Mouse (Mus musculus) intestine, postnatal 0 days (tissue): ENCODE measurements around the gene Arvcf. TPM values are rescaled to one million over a fixed set of nuclear protein-coding genes. Genes with fewer than 3 reads are reported as not detected.

Source experiments
- ATAC-seq: fragments of 200-750 bp; cut with Nextera tagmentation; 2 replicates; pipeline ENCODE4 v1.8.0; 2017; ENCODE audit warnings: mild to moderate bottlenecking, moderate TSS enrichment, moderate library complexity
- H3K27ac ChIP-seq: fragments of 300-500 bp; sonication (generic); 2 replicates; pipeline ENCODE4 v1.5.1; 2014; ENCODE audit warnings: mild to moderate bottlenecking, low read depth, low read length, moderate library complexity
- H3K27me3 ChIP-seq: fragments of 300-500 bp; sonication (generic); replicated peaks from 2 replicates; pipeline ENCODE4 v1.6.1; 2014; ENCODE audit warnings: low read length, mixed read lengths; ENCODE audit not compliant: control insufficient read depth, insufficient read depth
- H3K36me3 ChIP-seq: fragments of 300-500 bp; sonication (generic); 2 replicates; pipeline ENCODE4 v1.6.1; 2014; ENCODE audit warnings: mild to moderate bottlenecking, moderate library complexity; ENCODE audit not compliant: control insufficient read depth, insufficient read depth
- H3K4me1 ChIP-seq: fragments of 300-500 bp; sonication (generic); replicated peaks from 2 replicates; pipeline ENCODE4 v1.6.1; 2014; ENCODE audit warnings: antibody characterized with exemption, low read length, mixed read lengths; ENCODE audit not compliant: control insufficient read depth, insufficient read depth
- H3K4me2 ChIP-seq: fragments of 300-500 bp; sonication (generic); replicated peaks from 2 replicates; pipeline ENCODE4 v1.6.1; 2014; ENCODE audit warnings: low read depth, mild to moderate bottlenecking, moderate library complexity
- H3K4me3 ChIP-seq: fragments of 300-500 bp; sonication (generic); 2 replicates; pipeline ENCODE4 v1.5.1; 2014; ENCODE audit warnings: low read depth, low read length
- H3K9ac ChIP-seq: fragments of 300-500 bp; sonication (generic); 2 replicates; pipeline ENCODE4 v1.6.1; 2014; ENCODE audit warnings: mild to moderate bottlenecking, low read depth, low read length
- H3K9me3 ChIP-seq: fragments of 300-500 bp; sonication (generic); 2 replicates; pipeline ENCODE4 v1.6.1; 2016; ENCODE audit warnings: mixed run types; ENCODE audit not compliant: control insufficient read depth
- CTCF ChIP-seq: sonication (generic); IDR thresholded peaks from 2 replicates; pipeline ENCODE4 v1.5.1; 2016; ENCODE audit warnings: low read depth, mild to moderate bottlenecking, control low read depth, antibody characterized with exemption, moderate library complexity
- WGBS: fragments of 180-500 bp; shearing (Covaris S2); extraction: QIAGEN DNeasy Blood & Tissue Kit; methylation state at CpG from one replicate; pipeline ENCODE4 v1.1.7; 2014; 5-methylcytosine and 5-hydroxymethylcytosine counted together
- polyA plus RNA-seq: library from polyadenylated mRNA; unstranded; fragments of >200 nt; fragmentation: Nextera tagmentation; extraction: Ambion mirVana; gene quantifications from 2 replicates; pipeline ENCODE4 v1.2.1, GENCODE M21; 2015

The Arvcf gene
- polyA plus RNA-seq, 1 experiment from 2014 or later: 9.6 TPM

GRCm38 (mm10) chr16:18418756-18419602, 71.0 kb downstream of the Arvcf start:
- no peak overlapping the region for H3K4me2 ChIP-seq
- H3K36me3 ChIP-seq: peaks cover 23% of the 10 kb centered on the region
- 91% methylated on average over 4 of the region's 4 CpGs for WGBS
- no peaks in the 10 kb centered on the region for H3K9me3 ChIP-seq
- H3K9ac ChIP-seq: no peak overlapping the region
- no peak overlapping the region for H3K4me3 ChIP-seq
- H3K27ac ChIP-seq: no peak overlapping the region
- no peaks in the 10 kb centered on the region for H3K27me3 ChIP-seq
- no peak for ATAC-seq
- no peak for TF ChIP-seq CTCF
- H3K4me1 ChIP-seq: no peaks in the 10 kb centered on the region

- Histone ChIP-seq H3K9ac (no peak overlapping the region), H3K4me2 (no peak overlapping the region), H3K36me3 (peaks cover 23% of the 10 kb centered on the region), H3K27ac (no peak overlapping the region), H3K9me3 (no peaks in the 10 kb centered on the region), H3K4me1 (no peaks in the 10 kb centered on the region), H3K27me3 (no peaks in the 10 kb centered on the region), H3K4me3 (no peak overlapping the region)
- 67% methylated on average over 1 of the region's 1 CpGs for WGBS
- no peak for TF ChIP-seq CTCF
- ATAC-seq: no peak
Measured at GRCm38 (mm10) chr16:18419603-18420026, 71.6 kb downstream of the Arvcf start.

GRCm38 (mm10) chr16:18420571-18420970, 72.6 kb downstream of the Arvcf start:
- no peak for TF ChIP-seq CTCF
- no peak for ATAC-seq
- H3K9me3 ChIP-seq: no peaks in the 10 kb centered on the region
- peaks cover 20% of the 10 kb centered on the region for H3K36me3 ChIP-seq
- H3K4me2 ChIP-seq: no peak overlapping the region
- no peaks in the 10 kb centered on the region for H3K27me3 ChIP-seq
- H3K9ac ChIP-seq: no peak overlapping the region
- H3K4me1 ChIP-seq: peaks cover 5% of the 10 kb centered on the region; the same call in 1 of the 2 replicates
- H3K27ac ChIP-seq: no peak overlapping the region
- no peak overlapping the region for H3K4me3 ChIP-seq
- WGBS: 78% methylated on average over 3 of the region's 3 CpGs

DNA sequence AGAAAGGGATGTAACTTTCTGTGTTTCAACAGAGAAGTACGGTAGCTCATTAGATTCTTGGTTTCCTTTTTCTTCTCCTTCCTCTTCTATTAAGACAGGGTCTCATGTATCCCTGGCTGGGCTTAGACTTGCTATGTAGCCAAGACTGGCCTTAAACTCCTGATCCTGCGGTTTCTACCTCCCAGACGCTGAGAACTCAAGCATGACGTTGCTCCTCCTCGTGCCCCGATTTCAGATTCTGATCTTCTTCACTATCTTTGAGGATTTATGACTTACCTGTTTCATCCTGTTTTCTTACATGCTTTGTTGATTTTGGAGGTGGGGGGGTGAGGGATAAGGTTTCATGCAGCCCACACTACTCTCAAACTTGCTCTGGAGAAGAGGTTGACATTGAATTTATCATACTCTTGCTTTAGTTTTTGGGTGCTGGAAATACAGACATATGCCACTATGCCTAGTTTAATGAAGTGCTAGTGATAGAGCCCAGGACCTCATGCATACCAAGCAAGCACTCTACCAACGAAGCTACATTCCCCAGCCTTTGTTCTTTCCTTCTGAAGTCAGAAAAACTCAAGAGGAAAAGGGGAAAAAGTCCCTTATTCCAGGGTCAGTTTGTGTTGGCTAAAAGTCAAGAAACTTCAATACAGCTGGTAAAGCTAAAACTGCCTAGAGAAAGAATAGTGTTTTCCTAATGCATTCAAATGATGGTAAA, 75.4 kb downstream of the Arvcf start:
- ATAC-seq: no peak
- peaks cover 8% of the 10 kb centered on the region; the same call in 1 of the 2 replicates for H3K4me1 ChIP-seq
- no peak overlapping the region for H3K27ac ChIP-seq

GRCm38 (mm10) chr16:18423915-18424265, 75.9 kb downstream of the Arvcf start:
- Histone ChIP-seq H3K4me2 (no peak overlapping the region), H3K27me3 (no peaks in the 10 kb centered on the region), H3K4me3 (no peak overlapping the region), H3K36me3 (peaks cover 14% of the 10 kb centered on the region), H3K9ac (no peak overlapping the region), H3K27ac (no peak overlapping the region), H3K9me3 (no peaks in the 10 kb centered on the region), H3K4me1 (peaks cover 8% of the 10 kb centered on the region; the same call in 1 of the 2 replicates)
- TF ChIP-seq CTCF: no peak
- 79% methylated on average over 5 of the region's 5 CpGs for WGBS
- ATAC-seq: no peak

More for the DNA sequence above, 75.4 kb downstream of the Arvcf start:
- no peak overlapping the region for H3K4me3 ChIP-seq
- no peak overlapping the region for H3K4me2 ChIP-seq
- H3K9ac ChIP-seq: no peak overlapping the region
- no peak for TF ChIP-seq CTCF
- H3K27me3 ChIP-seq: no peaks in the 10 kb centered on the region
- no peaks in the 10 kb centered on the region for H3K9me3 ChIP-seq
- peaks cover 14% of the 10 kb centered on the region for H3K36me3 ChIP-seq
- 85% methylated on average over 7 of the region's 7 CpGs for WGBS

DNA sequence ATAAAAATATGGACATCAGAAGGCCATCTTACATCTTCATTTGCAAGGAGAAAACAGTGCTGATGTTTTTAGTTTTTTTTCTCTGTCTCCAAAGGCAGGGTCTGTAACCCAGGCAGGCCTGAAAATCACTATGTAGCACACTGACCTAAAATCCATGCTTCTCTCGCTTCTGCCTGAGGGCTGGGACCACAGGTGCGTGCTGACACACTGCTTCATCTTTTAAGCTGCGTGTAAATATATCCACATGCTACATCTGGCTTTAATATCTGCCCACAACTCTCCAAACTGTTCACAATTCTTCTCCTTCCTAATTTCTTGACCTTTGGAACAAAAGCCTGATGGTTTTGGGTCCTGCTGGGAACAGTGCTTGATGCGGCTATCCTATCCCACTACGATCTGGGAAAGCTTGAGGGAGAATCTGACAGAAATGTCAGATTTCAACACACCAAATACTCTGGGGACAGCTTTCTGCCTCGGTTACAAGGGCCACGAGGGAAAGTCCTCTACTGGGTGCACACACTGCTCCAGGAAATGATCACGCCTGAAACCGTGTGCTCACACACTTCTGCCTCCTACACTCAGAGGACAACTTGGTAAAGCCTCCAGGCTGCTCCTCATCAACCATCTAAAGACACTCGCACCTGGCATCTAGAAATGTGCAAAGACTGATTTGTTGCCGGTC, 76.5 kb downstream of the Arvcf start:
- Histone ChIP-seq H3K36me3 (peaks cover 14% of the 10 kb centered on the region), H3K9me3 (no peaks in the 10 kb centered on the region), H3K4me1 (peaks cover 8% of the 10 kb centered on the region; the same call in 1 of the 2 replicates), H3K4me3 (no peak overlapping the region), H3K27me3 (no peaks in the 10 kb centered on the region), H3K4me2 (peak overlapping the region; percentile 87), H3K27ac (no peak overlapping the region), H3K9ac (no peak overlapping the region)
- 60% methylated on average over 11 of the region's 11 CpGs for WGBS
- no peak for TF ChIP-seq CTCF
- ATAC-seq: no peak
